Mouse (Mus musculus): ENCODE data around the gene Sept14.

Gene Sept14

GRCm38 (mm10) chr5:129669453-129670035 is 38.8 kb downstream of the Sept14 start:
- DNase-seq (ENCODE audit: low read depth, low spot score), result no peak

GRCm38 (mm10) chr5:129667851-129668250 is 40.5 kb downstream of the Sept14 start:
- DNase-seq (ENCODE audit: low read depth, low spot score), result no peak

GRCm38 (mm10) chr5:129666271-129666909 is 41.9 kb downstream of the Sept14 start:
- DNase-seq (ENCODE audit: low read depth, low spot score), result no peak

GRCm38 (mm10) chr5:129664090-129664489 is 44.2 kb downstream of the Sept14 start:
- DNase-seq (ENCODE audit: low read depth, low spot score), result no peak

- no peak for DNase-seq (ENCODE audit: low read depth, low spot score)
Measured at GRCm38 (mm10) chr5:129657931-129658330, 50.4 kb downstream of the Sept14 start.

- DNase-seq (ENCODE audit: low read depth, low spot score), result no peak
Measured at GRCm38 (mm10) chr5:129657016-129657415, 51.3 kb downstream of the Sept14 start.

GRCm38 (mm10) chr5:129650858-129651257 is 57.5 kb downstream of the Sept14 start:
- no peak for DNase-seq (ENCODE audit: low read depth, low spot score)

Measured in retina, adult 2 months (tissue).